Mouse (Mus musculus): ENCODE results near the gene Slc11a2. TPM values are rescaled to one million over a fixed set of nuclear protein-coding genes. Genes with fewer than 3 reads are reported as not detected.
"Not testable (repeated sequence)": the region's sequence is repeated elsewhere in the genome, so short reads cannot be mapped to it uniquely, and the experiment has no call there.

The Slc11a2 gene
- polyA plus RNA-seq, 1 experiment from 2014 or later: 12.2 TPM

DNA sequence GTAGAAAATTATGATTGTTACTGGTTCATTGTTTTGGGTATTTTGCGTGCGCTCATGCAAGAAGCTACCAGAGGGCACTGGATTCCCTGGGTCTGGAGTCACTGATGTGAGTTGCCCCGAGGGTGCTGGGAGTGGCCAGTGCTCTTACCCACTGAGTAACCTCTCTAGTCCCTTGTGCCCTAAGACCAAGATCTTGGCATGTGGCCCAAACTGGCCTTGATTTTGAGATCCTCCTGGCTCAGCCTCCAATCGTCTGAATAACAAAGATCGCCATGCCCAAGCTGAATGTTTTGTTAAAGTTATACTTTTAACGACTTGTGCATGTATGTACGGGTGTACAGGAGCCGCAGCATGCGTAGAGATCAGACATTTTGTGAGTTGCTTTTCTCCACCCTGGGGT, 39.2 kb downstream of the Slc11a2 start:
- no peaks in the 10 kb centered on the region for H3K36me3 ChIP-seq (ENCODE audit: control insufficient read depth, insufficient read depth, low read length)
- whole genome bisulfite sequencing: 88% methylated on average over 9 of the region's 9 CpGs
- H3K9ac ChIP-seq (ENCODE audit: low read length): no peak overlapping the region
- no peak overlapping the region for H3K27ac ChIP-seq (replicated peaks)
- ATAC-seq (ENCODE audit: low FRiP score, low TSS enrichment): no peak
- no peaks in the 10 kb centered on the region for H3K9me3 ChIP-seq (ENCODE audit: control insufficient read depth, low read length)
- no peak overlapping the region for H3K4me2 ChIP-seq (replicated peaks; ENCODE audit: low read depth)
- TF ChIP-seq CTCF (IDR thresholded peaks at IDR 0.05; ENCODE audit: low read depth): no peak
- TF ChIP-seq EP300 (optimal IDR thresholded peaks at IDR 0.05): no peak
- no peak overlapping the region for H3K4me3 ChIP-seq (ENCODE audit: low read depth, low read length)
- DNase-seq (ENCODE audit: low spot score): no peak
- no peaks in the 10 kb centered on the region for H3K27me3 ChIP-seq (ENCODE audit: control insufficient read depth, insufficient read depth, low read length)
- no peaks in the 10 kb centered on the region for H3K4me1 ChIP-seq (replicated peaks; ENCODE audit: control insufficient read depth, insufficient read depth)

DNA sequence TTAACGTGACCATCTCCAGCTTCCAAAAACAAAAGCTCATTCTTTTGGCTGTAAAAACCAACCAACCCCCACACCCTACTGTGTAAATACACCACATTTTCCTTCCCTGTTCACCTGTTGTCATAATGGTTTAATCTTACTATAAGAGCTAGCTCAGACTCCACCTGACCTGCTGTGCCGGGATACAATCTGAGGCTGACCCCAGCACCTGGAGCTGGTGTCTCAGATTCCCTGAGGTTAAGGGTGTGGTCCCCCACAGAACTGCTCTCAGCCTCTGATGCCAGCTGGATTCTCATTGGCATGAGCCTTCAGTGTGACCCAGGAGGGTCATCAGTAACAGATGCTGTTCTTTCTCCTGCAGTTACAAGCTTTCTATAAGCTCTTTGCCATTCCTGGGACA, 44.8 kb downstream of the Slc11a2 start:
- H3K9ac ChIP-seq (ENCODE audit: low read length): no peak overlapping the region
- ATAC-seq (ENCODE audit: low FRiP score, low TSS enrichment) (peak; percentile 79), DNase-seq (ENCODE audit: low spot score) (peak; percentile 28)
- no peaks in the 10 kb centered on the region for H3K4me1 ChIP-seq (replicated peaks; ENCODE audit: control insufficient read depth, insufficient read depth)
- WGBS: 48% methylated on average over 2 of the region's 2 CpGs
- no peaks in the 10 kb centered on the region for H3K9me3 ChIP-seq (ENCODE audit: control insufficient read depth, low read length)
- no peak for TF ChIP-seq EP300 (optimal IDR thresholded peaks at IDR 0.05)
- TF ChIP-seq CTCF (IDR thresholded peaks at IDR 0.05; ENCODE audit: low read depth): no peak
- H3K36me3 ChIP-seq (ENCODE audit: control insufficient read depth, insufficient read depth, low read length): no peaks in the 10 kb centered on the region
- H3K27ac ChIP-seq (replicated peaks): no peak overlapping the region
- H3K4me3 ChIP-seq (ENCODE audit: low read depth, low read length): no peak overlapping the region
- H3K4me2 ChIP-seq (replicated peaks; ENCODE audit: low read depth): no peak overlapping the region
- H3K27me3 ChIP-seq (ENCODE audit: control insufficient read depth, insufficient read depth, low read length): no peaks in the 10 kb centered on the region

- H3K9me3 ChIP-seq (ENCODE audit: control insufficient read depth, low read length): no peaks in the 10 kb centered on the region
- ATAC-seq (ENCODE audit: low FRiP score, low TSS enrichment): 0 out of 2 replicates have a peak, but pooled peaks have one; percentile 37
- no peaks in the 10 kb centered on the region for H3K36me3 ChIP-seq (ENCODE audit: control insufficient read depth, insufficient read depth, low read length)
- no peaks in the 10 kb centered on the region for H3K4me1 ChIP-seq (replicated peaks; ENCODE audit: control insufficient read depth, insufficient read depth)
- no peak for DNase-seq (ENCODE audit: low spot score)
- H3K9ac ChIP-seq (ENCODE audit: low read length): no peak overlapping the region
- H3K27ac ChIP-seq (replicated peaks): no peak overlapping the region
- no peaks in the 10 kb centered on the region for H3K27me3 ChIP-seq (ENCODE audit: control insufficient read depth, insufficient read depth, low read length)
- WGBS: 68% methylated on average over 8 of the region's 8 CpGs
- H3K4me3 ChIP-seq (ENCODE audit: low read depth, low read length): no peak overlapping the region
- no peak overlapping the region for H3K4me2 ChIP-seq (replicated peaks; ENCODE audit: low read depth)
- TF ChIP-seq EP300 (optimal IDR thresholded peaks at IDR 0.05) (no peak), CTCF (IDR thresholded peaks at IDR 0.05; ENCODE audit: low read depth) (no peak)
Measured at GRCm38 (mm10) chr15:100379658-100380057, 45.2 kb downstream of the Slc11a2 start.

- TF ChIP-seq CTCF (IDR thresholded peaks at IDR 0.05; ENCODE audit: low read depth): peak; percentile 43
- DNase-seq (ENCODE audit: low spot score); H3K27me3 ChIP-seq (ENCODE audit: control insufficient read depth, insufficient read depth, low read length); H3K4me2 ChIP-seq (replicated peaks; ENCODE audit: low read depth); H3K9me3 ChIP-seq (ENCODE audit: control insufficient read depth, low read length); H3K36me3 ChIP-seq (ENCODE audit: control insufficient read depth, insufficient read depth, low read length); H3K4me3 ChIP-seq (ENCODE audit: low read depth, low read length); H3K9ac ChIP-seq (ENCODE audit: low read length); H3K4me1 ChIP-seq (replicated peaks; ENCODE audit: control insufficient read depth, insufficient read depth); H3K27ac ChIP-seq (replicated peaks): not testable (repeated sequence)
- 19% methylated on average over 3 of the region's 9 CpGs for WGBS
- ATAC-seq (ENCODE audit: low FRiP score, low TSS enrichment): peak; percentile 48
Measured at GRCm38 (mm10) chr15:100377847-100378505, 46.9 kb downstream of the Slc11a2 start.

DNA sequence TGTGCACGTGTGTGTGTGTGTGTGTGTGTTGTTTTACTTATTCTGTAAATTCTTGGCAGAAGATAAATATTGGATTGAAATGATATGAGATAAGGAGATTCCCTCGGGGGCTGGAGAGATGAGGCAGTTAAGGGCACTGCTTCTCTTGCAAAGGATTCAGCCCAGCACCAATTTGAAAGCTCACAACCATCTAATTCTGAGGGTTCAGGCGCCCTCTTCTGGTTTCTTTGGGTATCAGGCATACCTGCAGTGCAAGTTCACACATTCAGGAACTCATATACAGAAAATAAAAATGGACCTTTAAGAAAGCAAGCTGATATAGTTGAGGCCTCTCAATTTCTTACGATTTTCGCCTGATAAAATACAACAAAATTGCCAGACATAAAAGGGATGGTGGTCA, 49.8 kb downstream of the Slc11a2 start:
- 36% methylated on average over 5 of the region's 5 CpGs for WGBS

GRCm38 (mm10) chr15:100367119-100367518, 57.8 kb downstream of the Slc11a2 start:
- TF ChIP-seq EP300 (optimal IDR thresholded peaks at IDR 0.05) (no peak), CTCF (IDR thresholded peaks at IDR 0.05; ENCODE audit: low read depth) (no peak)
- no peak for ATAC-seq (ENCODE audit: low FRiP score, low TSS enrichment)
- no peaks in the 10 kb centered on the region for H3K4me1 ChIP-seq (replicated peaks; ENCODE audit: control insufficient read depth, insufficient read depth)

More for the DNA sequence above, 49.8 kb downstream of the Slc11a2 start:
- Histone ChIP-seq H3K4me3 (ENCODE audit: low read depth, low read length) (no peak overlapping the region), H3K9me3 (ENCODE audit: control insufficient read depth, low read length) (no peaks in the 10 kb centered on the region), H3K4me1 (replicated peaks; ENCODE audit: control insufficient read depth, insufficient read depth) (no peaks in the 10 kb centered on the region), H3K4me2 (replicated peaks; ENCODE audit: low read depth) (no peak overlapping the region), H3K27me3 (ENCODE audit: control insufficient read depth, insufficient read depth, low read length) (no peaks in the 10 kb centered on the region), H3K9ac (ENCODE audit: low read length) (no peak overlapping the region), H3K27ac (replicated peaks) (no peak overlapping the region), H3K36me3 (ENCODE audit: control insufficient read depth, insufficient read depth, low read length) (no peaks in the 10 kb centered on the region)
- ATAC-seq (ENCODE audit: low FRiP score, low TSS enrichment) (no peak), DNase-seq (ENCODE audit: low spot score) (peak; percentile 60)
- no peak for TF ChIP-seq EP300 (optimal IDR thresholded peaks at IDR 0.05)
- TF ChIP-seq CTCF (IDR thresholded peaks at IDR 0.05; ENCODE audit: low read depth): peak; percentile 79

GRCm38 (mm10) chr15:100365967-100366366, 58.9 kb downstream of the Slc11a2 start:
- H3K4me3 ChIP-seq (ENCODE audit: low read depth, low read length); H3K4me1 ChIP-seq (replicated peaks; ENCODE audit: control insufficient read depth, insufficient read depth); H3K9ac ChIP-seq (ENCODE audit: low read length); H3K27ac ChIP-seq (replicated peaks); H3K9me3 ChIP-seq (ENCODE audit: control insufficient read depth, low read length); ATAC-seq (ENCODE audit: low FRiP score, low TSS enrichment); H3K4me2 ChIP-seq (replicated peaks; ENCODE audit: low read depth); H3K36me3 ChIP-seq (ENCODE audit: control insufficient read depth, insufficient read depth, low read length); H3K27me3 ChIP-seq (ENCODE audit: control insufficient read depth, insufficient read depth, low read length); DNase-seq (ENCODE audit: low spot score): not testable (repeated sequence)
- 53% methylated on average over 9 of the region's 9 CpGs for WGBS

More at GRCm38 (mm10) chr15:100367119-100367518, 57.8 kb downstream of the Slc11a2 start:
- Histone ChIP-seq H3K27me3 (ENCODE audit: control insufficient read depth, insufficient read depth, low read length) (no peaks in the 10 kb centered on the region), H3K27ac (replicated peaks) (no peak overlapping the region), H3K9ac (ENCODE audit: low read length) (no peak overlapping the region), H3K36me3 (ENCODE audit: control insufficient read depth, insufficient read depth, low read length) (no peaks in the 10 kb centered on the region), H3K4me3 (ENCODE audit: low read depth, low read length) (no peak overlapping the region), H3K4me2 (replicated peaks; ENCODE audit: low read depth) (no peak overlapping the region), H3K9me3 (ENCODE audit: control insufficient read depth, low read length) (no peaks in the 10 kb centered on the region)
- DNase-seq (ENCODE audit: low spot score): no peak
- 67% methylated on average over 7 of the region's 7 CpGs for WGBS

Measured in stomach, postnatal 0 days (tissue).